Mouse (Mus musculus): ENCODE results near the gene Ubash3a.
"Not testable (repeated sequence)": the region's sequence is repeated elsewhere in the genome, so short reads cannot be mapped to it uniquely, and the experiment has no call there.

The Ubash3a gene

DNA sequence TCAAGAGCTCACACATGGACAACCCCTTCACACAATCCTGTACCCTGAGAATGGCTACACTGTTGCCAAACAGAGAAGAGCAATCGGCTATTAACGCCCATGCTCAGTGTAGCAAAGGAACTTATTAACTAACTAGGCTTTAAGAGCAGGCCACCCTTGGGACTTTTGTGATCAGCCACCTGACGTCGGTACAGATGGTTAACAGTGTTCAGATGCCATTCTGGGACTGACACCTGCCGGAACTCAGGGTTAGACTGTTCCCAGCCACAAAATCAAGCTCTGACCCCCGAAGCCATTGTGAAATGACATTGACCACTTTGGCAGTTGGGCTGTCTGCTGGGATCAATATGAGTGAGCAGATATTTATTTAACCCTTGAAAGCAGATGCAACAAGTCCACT lies 53.7 kb downstream of the Ubash3a start:
- DNase-seq (ENCODE audit: low spot score), result no peak

DNA sequence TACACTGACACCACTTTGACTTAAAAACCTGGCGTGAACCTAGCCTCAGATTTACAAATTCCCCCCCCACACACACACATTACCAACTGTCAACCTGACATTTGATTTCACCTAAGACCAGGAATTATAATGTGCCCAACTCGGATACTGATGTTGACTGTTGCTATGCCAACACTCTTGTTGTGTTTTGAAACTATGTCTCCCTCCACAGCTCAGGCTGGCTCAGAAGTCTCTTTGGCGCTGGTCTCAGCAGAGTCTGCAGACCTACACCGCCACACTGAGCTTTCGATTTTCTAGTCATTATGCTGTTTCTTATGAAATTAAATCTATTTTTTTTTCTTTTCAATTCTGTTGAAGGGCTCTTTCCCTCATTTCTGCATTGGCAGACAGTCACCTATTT lies 55.0 kb downstream of the Ubash3a start:
- no peak for DNase-seq (ENCODE audit: low spot score)

DNA sequence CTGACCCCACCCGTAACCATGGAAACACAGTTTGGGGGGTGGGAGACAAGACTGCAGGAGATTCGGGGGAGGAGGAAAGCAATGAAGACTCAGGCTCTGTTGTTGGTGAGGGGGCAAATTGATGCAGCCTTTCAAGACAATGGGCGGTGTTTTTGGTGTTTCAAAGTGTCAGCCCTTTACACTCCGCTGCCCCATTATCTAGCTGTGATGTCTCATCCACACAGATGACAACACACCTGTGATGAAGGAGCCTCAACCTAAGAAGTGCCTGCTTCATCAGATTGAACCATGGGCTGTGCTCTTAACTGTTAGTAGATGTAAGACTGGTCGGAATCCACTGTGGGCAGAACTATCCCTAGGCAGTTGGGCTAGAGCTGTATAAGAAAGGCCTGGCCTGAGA lies 56.1 kb downstream of the Ubash3a start:
- DNase-seq (ENCODE audit: low spot score), result no peak

DNA sequence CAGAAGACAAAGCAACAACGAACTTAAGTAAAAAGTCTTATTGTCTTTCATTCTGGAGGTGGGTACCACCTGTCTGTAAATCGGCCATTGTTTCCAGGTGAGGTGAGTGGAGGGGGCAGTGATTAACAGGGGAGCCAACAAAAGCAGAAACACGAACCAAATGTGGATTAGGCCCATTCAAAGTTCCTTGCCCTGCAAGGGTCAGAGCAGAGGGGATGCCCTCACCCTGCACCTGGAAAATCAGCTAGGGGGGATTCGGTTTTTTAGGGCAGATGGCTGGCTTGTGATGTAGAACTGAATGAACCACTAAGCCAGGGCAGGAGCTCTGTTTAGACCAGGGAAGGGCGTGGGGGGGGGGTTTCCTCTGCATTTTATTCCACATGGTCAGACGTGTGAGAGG lies 56.7 kb downstream of the Ubash3a start:
- DNase-seq (ENCODE audit: low spot score), result no peak

DNA sequence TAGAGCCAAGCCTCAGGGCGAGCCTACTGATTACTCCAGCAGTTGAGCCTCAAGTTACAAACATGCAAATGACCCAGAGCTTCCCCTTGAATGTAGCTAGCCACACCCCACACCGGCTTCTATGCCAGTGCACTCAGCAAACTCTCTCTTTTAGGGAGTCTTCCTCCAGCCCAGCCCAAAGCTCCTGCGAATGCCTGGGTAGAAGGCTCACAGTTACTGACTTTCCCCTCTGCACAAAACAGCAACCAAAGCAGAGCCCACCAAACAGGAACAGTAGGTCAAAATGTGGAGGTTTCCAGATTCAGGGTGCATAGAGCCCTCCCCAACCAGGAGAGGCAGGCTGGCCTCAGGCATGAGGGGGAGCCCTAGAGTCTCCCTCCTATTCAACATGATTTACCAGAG lies 57.5 kb downstream of the Ubash3a start:
- DNase-seq (ENCODE audit: low spot score), result no peak

DNA sequence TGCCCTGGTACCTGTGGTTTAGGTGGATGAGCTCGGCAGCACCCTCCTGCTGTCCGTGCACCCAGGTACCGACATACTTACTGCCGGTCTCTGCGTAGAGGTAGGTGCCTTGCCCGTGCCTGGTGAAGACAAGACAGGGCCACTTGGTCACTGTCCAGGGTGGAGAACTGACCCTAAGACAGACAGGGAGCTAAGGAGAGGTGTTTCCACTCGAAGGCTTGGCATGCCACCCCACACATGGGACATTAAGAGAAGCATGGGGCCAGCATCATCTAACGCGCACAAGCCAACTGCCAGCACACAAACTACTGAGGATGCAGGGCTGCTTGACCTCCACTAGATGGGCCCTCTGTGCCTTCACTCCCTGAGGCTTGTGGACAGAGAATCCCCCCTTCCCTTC lies 58.2 kb downstream of the Ubash3a start:
- DNase-seq (ENCODE audit: low spot score), result no peak

DNA sequence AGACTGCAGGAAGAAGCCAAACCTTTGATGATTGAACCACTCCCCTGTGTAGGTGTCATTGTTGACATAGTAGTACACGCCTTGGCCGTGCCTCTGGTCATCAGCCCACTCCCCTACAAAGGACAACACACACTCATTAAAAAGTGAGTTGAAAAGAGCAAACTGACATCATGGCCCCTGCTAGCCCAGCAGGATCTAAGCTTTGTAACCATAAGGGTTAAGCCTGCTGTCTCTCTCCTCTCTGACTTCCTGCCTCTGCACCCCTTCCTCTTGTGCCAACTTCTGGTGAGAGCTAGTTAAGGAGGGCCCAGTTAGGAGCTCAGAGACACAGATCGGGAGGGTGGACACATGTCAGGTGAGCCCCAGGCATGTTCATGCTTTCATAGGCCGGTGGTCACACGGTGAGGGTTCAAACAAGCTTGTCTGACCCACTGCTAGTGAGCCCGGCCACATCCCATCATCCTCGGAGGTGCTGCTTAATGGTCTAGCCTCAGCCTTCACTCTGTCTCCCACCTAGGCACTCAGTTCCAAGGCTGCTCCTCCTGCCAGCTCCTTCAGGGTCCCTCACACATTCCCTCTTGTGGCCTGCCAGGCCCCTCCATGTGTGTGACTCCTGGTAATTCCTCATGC lies 58.8 kb downstream of the Ubash3a start:
- DNase-seq (ENCODE audit: low spot score), result no peak

DNA sequence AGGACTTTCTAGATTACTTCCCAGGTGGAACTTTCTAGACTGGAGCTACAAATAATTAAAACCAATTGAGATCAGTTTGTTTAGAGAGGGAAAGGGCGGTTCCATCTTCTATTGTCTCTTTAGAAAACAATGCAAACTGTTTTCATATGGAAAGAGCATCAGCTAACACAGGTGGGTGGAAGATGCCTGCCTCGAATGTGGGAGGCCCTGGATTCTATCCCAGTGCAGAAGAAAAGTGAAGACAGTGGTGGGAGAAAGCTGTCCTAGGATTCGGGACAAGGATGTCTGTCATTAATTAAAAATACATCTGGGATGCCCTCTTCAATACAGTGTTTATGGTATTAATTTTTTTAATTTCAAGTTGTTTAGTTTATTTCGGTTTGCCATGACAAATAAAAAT lies 59.5 kb downstream of the Ubash3a start:
- DNase-seq (ENCODE audit: low spot score), result no peak

DNA sequence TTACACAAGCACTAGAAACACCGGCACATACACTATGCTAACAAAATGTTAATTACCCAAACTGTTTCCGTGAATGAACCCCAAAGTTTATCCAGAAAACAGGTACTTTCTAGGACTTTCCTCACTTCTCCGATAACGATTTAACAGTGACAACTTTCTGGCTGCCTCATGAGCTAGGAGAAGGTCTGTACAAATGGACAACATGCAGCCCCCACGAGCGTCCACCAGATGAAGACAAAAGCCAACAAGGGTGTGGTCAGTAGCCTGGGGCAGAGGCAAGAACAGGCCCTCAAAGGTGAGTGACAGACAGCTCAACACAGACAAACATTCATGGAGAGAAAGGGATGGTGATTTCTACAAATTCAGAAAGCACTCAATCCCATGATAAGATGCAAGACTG lies 59.9 kb downstream of the Ubash3a start:
- DNase-seq (ENCODE audit: low spot score), result no peak

DNA sequence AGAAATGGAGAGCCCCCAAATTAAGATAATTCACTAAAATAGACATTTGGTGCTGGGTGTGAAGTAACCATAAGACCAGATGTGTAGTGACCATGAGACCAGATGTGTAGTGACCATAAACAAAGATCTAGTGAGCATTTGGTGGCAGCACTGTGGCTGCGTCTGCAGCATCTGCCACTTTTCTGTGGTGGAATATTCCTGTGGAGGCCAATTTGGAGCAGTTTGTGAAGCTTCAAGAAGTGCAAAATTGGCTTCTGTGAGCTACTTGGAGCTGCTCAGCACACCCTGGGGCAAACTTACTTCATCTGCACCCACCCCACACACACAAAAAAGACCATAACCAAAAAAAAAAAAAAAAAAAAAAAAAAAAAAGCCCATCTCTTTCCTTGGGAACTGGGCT lies 60.3 kb downstream of the Ubash3a start:
- no peak for DNase-seq (ENCODE audit: low spot score)

DNA sequence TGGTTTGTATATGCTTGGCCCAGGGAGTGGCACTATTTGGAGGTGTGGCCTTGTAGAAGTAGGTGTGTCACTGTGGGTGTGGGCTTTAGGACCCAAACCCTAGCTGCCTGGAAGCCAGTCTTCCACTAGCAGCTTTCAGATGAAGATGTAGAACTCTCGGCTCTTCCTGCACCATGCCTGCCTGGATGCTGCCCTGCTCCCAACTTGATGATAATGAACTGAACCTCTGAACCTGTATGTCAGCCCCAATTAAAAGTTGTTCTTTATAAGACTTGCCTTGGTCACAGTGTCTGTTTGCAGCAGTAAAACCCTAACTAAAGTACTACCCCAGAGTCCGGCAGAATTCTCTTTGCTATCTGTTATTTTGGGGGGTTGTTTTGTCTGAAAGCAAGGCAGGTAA lies 62.1 kb downstream of the Ubash3a start:
- DNase-seq (ENCODE audit: low spot score), result no peak

DNA sequence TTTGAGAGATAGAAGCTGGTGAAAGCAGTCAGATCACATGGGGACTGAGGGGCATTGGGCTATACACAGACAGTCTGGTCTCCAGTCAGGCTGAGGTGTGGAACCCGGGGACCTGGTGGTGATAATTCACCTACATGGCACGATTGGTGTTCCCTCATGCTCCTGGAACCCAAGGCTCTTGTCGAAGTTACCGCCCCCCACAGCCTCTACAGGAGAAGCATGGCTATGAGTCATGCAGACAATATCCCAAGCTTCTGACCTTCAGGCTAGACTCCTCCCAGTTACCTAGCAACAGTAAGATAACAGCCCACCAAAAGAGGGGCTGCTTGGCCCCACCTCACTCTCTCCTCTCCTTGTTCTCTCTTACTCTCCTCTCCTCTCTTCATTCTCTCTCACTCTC lies 62.6 kb downstream of the Ubash3a start:
- DNase-seq (ENCODE audit: low spot score), result no peak

DNA sequence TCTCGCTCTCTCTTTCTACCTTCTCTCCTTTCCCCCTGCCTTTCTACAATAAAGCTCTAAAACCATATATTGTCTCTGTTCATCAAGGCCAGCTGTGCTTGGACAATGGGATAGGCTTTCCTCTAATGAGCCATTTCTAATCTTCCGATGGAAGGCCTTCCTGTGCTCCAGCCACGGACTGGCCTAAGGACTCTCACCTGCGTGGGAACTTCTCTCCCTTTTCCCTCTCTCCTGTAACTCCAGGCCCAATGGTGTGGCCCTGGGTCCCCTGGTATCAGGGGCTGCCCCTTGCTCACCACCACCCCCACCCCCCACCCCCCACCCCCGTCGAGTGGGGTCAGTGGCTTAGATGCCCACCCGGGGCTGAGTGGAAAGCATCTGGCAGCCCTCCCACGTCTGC lies 63.1 kb downstream of the Ubash3a start:
- DNase-seq (ENCODE audit: low spot score), result not testable (repeated sequence)

DNA sequence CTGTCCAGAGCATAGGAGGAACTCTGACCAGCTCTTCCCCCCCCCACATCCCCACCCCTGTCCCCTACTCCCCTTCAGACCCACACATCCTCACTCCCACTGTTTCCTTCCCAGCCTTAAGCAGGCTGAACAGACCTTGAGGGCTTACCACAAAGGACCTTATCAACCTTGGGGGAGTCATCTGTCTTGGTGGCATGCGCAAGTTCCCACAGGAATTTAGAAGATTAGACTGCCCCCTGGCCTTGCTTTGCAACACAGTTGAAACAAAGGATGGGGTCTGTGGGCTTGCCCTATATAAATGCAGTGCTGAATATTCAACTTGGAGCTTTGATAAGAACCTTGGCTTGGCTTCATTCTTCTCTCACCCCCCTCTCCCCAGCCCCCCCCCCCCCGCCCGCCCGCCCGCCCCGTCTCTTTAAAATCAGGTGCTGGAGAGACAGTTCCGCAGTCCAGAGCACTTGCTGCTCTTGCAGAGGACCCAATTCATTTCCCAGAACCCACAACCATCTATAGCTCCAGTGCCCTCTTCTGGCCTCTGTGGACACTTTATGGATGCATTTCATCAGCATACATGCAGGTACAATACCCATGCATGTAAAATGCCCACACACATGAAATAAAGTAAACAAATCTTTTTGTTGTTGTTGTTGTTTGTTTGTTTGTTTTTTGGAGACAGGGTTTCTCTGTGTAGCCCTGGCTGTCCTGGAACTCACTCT lies 63.6 kb downstream of the Ubash3a start:
- DNase-seq (ENCODE audit: low spot score), result no peak

DNA sequence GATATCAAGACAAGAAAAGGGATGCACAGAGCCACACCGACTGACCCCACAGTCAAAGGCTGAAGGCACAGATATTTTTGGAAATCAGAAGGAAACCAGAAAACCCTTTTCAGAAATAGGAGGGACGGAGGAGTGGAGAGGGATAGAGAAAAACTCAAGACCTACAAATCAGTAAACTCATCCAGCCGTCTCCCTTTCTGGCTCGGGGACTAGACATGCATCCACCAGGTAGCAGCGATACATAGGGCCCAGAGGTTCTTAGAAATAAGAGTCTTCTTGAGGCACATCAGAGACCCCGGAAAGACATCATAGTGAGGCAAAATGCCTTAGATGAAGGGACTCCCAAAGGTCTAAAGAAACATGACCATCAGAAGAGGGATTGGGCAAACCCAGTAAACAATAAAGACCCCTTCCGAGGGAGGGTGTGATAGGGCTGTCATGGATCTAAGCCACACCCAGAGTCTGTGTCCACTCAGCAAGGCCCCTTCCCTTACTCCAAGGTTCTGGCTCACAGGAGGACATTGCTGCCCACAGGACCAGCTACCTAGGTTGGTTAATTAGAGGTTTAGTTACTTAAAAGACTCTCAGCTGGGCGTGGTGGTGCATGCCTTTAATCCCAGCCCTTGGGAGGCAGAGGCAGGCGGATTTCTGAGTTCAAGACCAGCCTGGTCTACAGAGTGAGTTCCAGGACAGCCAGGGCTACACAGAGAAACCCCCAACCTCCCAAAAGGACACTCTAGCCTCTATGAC lies 64.9 kb downstream of the Ubash3a start:
- no peak for DNase-seq (ENCODE audit: low spot score)

DNA sequence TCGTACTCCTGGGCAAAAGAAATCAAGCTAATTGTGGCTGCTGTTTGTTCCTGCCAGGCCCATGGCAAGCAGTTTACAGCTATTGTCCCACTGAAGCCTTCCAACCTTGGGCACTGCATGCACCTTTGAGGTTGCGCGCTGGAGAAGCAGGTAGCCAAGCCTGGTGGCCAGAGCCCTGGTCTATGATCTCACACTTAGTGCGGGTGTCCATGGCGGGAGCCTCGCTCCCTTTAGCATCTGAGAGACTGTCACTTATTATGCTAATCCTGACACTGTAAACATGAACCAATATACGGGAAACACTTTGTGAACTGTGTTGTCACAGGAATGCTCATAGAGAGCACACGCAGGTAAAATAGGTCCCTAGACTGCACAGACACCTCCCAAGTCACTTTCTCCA lies 66.0 kb downstream of the Ubash3a start:
- no peak for DNase-seq (ENCODE audit: low spot score)

DNA sequence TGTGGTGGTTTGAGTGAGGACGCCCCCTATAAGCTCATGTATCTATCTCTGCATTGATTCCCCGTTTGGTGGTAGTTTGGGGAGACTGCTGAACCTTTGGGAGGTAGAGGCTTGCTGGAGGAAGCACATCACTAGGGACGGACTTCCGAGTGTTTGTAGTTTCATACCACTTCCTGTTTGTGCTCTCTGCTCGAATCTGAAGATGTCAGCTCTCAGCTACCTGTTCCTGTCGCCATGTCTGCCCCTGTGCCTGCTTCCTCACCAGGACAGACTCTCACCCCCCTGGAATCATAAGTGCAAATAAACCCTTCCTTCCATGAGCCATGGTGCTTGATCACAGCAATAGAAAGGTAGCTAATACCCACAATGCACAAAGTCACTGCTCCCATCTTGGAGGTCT lies 67.5 kb downstream of the Ubash3a start:
- no peak for DNase-seq (ENCODE audit: low spot score)

DNA sequence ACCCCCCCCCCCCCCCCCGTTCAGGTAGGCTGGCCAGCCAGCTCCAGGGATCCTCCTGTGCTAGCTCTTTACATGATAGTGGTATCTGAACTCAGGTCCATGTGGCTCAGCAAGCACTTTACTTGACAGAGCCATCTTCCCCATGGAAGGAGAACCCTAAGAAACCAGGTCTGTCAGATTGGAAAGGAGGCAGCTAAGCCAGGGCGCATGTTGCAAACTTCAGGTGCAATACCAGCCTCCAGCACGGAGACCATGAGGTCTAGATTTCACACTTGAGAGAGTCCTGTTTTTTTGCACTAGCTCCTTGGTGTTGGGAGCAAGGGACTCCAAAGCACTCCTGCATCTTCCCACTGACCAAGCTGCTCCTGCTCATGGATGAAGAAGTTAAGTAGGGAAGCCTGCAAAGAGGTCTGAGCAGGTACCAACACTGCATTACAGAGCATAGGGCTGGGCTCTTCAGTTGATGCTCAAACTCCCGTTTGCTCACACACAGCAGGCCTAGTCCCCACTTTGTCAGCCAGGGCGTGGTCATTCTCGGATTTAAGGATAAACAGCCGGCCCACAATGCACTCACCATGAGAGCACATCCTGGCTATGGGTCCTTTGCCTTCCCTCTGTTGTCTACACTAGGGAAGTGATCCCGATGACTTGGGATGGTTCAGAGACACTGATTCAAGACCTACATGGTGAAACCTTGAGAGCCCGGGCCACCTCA lies 68.7 kb downstream of the Ubash3a start:
- DNase-seq (ENCODE audit: low spot score), result no peak

DNA sequence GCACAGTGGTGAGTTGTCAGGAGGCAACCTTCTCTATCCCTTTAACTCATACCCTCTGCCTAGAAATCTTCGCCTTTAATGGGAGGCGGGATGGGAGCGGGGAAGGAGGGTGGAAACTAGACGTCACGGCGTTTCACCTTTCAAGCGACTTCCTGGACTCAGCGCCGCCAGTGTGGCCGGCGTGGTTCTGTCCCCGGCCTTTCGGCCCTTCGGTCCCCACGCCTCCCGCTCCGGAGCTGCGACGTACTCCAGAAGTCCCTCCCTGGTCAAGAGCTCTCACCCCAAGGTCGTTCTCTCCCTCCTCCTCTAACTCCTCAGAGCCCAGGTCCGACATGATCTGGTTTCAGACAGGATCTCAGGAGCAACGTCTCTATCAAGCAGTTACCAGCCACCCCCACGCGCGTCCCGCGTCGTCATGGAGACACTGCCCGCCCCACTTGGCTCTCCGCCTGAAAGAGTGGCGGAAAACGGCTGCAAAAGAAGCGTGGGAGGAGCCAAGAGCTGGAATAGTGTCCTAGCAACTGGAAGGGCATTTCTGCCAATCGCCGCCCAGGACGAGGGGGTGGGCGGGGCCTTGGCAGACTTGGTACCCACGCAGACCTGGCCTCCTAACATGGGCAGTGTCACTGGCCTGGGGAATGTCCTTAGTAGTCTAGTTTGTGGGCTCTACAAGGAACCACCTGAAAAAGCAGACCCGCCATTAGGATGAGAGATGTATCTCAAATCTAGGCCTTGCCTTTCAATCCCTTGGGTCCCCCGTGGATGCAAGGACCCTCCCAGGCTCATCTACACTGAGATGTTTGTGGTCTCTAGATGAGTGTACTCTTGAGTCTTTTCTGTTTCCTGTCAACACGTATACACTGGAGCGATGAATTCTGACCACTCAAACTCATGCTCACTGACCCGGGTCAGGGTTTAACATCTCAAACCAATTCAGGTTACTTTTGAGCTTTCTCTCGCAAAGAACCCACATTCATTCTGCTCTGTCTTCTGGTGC lies 69.5 kb downstream of the Ubash3a start, which contains the start of gene Rsph1:
Gene Rsph1 (minus strand): TSS at position 462 of the 997 bp plus-strand sequence.
- DNase-seq (ENCODE audit: low spot score), result peak; percentile 100

DNA sequence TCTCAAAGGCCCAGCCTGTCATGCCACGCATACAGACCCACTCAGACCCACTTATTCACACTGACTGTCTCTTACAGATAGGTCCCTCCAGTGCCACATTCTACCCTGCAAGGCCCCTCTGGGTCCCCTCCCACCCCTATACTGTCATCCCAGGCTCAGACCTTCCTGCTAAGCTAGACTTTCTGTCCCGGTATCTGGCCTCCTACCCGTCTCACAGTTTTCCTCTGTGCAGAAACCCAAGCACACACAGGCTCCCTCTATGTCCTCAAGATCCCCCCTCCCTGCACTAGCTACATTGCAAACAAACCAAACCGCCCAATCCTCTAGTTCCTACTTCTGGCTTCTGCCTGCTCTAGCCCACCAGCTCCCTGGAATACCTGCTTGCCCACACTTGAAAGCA lies 70.3 kb downstream of the Ubash3a start:
- no peak for DNase-seq (ENCODE audit: low spot score)

DNA sequence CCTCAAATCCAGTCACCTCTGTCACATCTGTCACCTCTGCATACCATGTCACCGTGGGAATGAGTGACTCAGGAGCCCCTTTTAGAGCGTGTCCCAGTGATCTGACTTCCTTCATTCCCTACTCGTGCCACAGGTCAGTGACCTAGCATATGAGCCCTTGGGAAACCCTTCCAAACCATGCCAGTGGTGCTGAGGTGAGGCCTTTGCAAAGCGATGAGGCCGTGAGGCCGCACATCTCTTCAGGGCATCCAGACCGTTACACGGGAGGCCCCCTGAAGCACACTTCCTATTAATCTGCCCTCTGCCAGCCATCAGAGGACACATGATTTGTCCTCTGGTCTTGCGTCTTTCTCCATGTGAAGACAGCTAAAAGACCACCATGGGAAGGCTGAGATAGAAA lies 71.9 kb downstream of the Ubash3a start:
- DNase-seq (ENCODE audit: low spot score), result no peak
